Mouse (Mus musculus): ENCODE results near the gene Dhx29. TPM values are rescaled to one million over a fixed set of nuclear protein-coding genes. Genes with fewer than 3 reads are reported as not detected.
A peak's percentile ranks its signal among the peaks of the same experiment; 100 is the strongest.

Gene Dhx29
- total and polyA plus RNA-seq, 3 experiments: 13.0 to 25.1 (median 21.1) TPM

- TF ChIP-seq ZKSCAN1 (IDR thresholded peaks at IDR 0.05; ENCODE audit: borderline replicate concordance, low read depth, low read length): no peak
- no peak for TF ChIP-seq USF2 (conservative IDR thresholded peaks at IDR 0.05; ENCODE audit: low read depth, low read length)
- TF ChIP-seq ETS1 (conservative IDR thresholded peaks at IDR 0.05; ENCODE audit: low read depth, low read length): no peak
- Histone ChIP-seq H3K4me3 (replicated peaks in 1 of 3; ENCODE audit: low read depth in 2 of 3, low read length in 2 of 3, poor library complexity in 1 of 3) (no peak overlapping the region), H3K27me3 (replicated peaks) (no peaks in the 10 kb centered on the region), H3K4me2 (ENCODE audit: insufficient read depth, low read depth, poor library complexity, severe bottlenecking) (no peak overlapping the region), H3K9me3 (replicated peaks; ENCODE audit: low read length) (no peaks in the 10 kb centered on the region), H3K4me1 (ENCODE audit: control insufficient read depth in 1 of 2, insufficient read depth in 2 of 2) (no peaks in the 10 kb centered on the region), H3K36me3 (replicated peaks in 1 of 2; ENCODE audit: control insufficient read depth in 1 of 2, insufficient read depth in 1 of 2, low read length in 1 of 2) (peaks cover 13 to 67% of the 10 kb centered on the region in 2 experiments), H3K9ac (ENCODE audit: insufficient read depth, low read depth) (no peak overlapping the region), H3K27ac (ENCODE audit: insufficient read depth, low read depth) (no peak overlapping the region), H3K79me2 (replicated peaks; ENCODE audit: control insufficient read depth, extremely low read depth, insufficient read depth, poor library complexity, severe bottlenecking) (no peaks in the 10 kb centered on the region)
- no peak for DNase-seq (ENCODE audit: extremely low read depth)
- in situ Hi-C loops (cut with MboI; ENCODE audit: low pct_ligation_motif_present, low pct_unique_long_range_greater_than_20kb, low sequenced_read_pairs) (no loop called here), dilution Hi-C loops (cut with MboI; ENCODE audit: extremely low pct_ligation_motif_present, extremely low pct_unique_long_range_greater_than_20kb, low sequenced_read_pairs) (no loop called here)
These were observed 40.0 kb downstream of the Dhx29 start for GRCm38 (mm10) chr13:112967267-112967666.

GRCm38 (mm10) chr13:112976720-112977119 lies 49.5 kb downstream of the Dhx29 start:
- dilution Hi-C loops (cut with MboI; ENCODE audit: extremely low pct_ligation_motif_present, extremely low pct_unique_long_range_greater_than_20kb, low sequenced_read_pairs) (no loop called here), in situ Hi-C loops (cut with MboI; ENCODE audit: low pct_ligation_motif_present, low pct_unique_long_range_greater_than_20kb, low sequenced_read_pairs) (loop anchor here (5.0 kb wide), 1 partner anchor 34 kb away; no protein-coding TSS in a partner anchor)
- Histone ChIP-seq H3K4me3 (replicated peaks in 1 of 3; ENCODE audit: low read depth in 2 of 3, low read length in 2 of 3, poor library complexity in 1 of 3) (no peak overlapping the region), H3K4me1 (ENCODE audit: control insufficient read depth in 1 of 2, insufficient read depth in 2 of 2) (no peaks in the 10 kb centered on the region), H3K9ac (ENCODE audit: insufficient read depth, low read depth) (no peak overlapping the region), H3K36me3 (replicated peaks in 1 of 2; ENCODE audit: control insufficient read depth in 1 of 2, insufficient read depth in 1 of 2, low read length in 1 of 2) (no peaks in the 10 kb centered on the region), H3K9me3 (replicated peaks; ENCODE audit: low read length) (no peaks in the 10 kb centered on the region), H3K79me2 (replicated peaks; ENCODE audit: control insufficient read depth, extremely low read depth, insufficient read depth, poor library complexity, severe bottlenecking) (no peaks in the 10 kb centered on the region), H3K4me2 (ENCODE audit: insufficient read depth, low read depth, poor library complexity, severe bottlenecking) (0 out of 2 replicates have a peak overlapping the region, but pooled peaks have one; percentile 12), H3K27ac (ENCODE audit: insufficient read depth, low read depth) (no peak overlapping the region), H3K27me3 (replicated peaks) (peaks cover 19% of the 10 kb centered on the region)
- DNase-seq (ENCODE audit: extremely low read depth): no peak
- TF ChIP-seq SMC3 (IDR thresholded peaks at IDR 0.05; ENCODE audit: low read depth, low read length) (no peak), UBTF (IDR thresholded peaks at IDR 0.05; ENCODE audit: low read depth, low read length) (no peak), ZC3H11A (IDR thresholded peaks at IDR 0.05; ENCODE audit: low read depth, low read length) (no peak), NRF1 (IDR thresholded peaks at IDR 0.05; ENCODE audit: low read depth, low read length) (no peak), NELFE (IDR thresholded peaks at IDR 0.05; ENCODE audit: low read depth, low read length) (no peak), ZNF384 (IDR thresholded peaks at IDR 0.05; ENCODE audit: low read depth, low read length) (no peak), E2F4 (IDR thresholded peaks at IDR 0.05; ENCODE audit: insufficient replicate concordance, low read depth, low read length) (no peak), MEF2A (IDR thresholded peaks at IDR 0.05; ENCODE audit: borderline replicate concordance, low read depth, low read length) (no peak), JUND (conservative IDR thresholded peaks at IDR 0.05; ENCODE audit: low read depth, low read length) (no peak), SIN3A (IDR thresholded peaks at IDR 0.05; ENCODE audit: low read length) (no peak), POLR2AphosphoS2 (IDR thresholded peaks at IDR 0.05; ENCODE audit: low read depth, low read length) (no peak), POLR2A (IDR thresholded peaks at IDR 0.05; ENCODE audit: low read depth, low read length) (no peak), KAT2A (IDR thresholded peaks at IDR 0.05; ENCODE audit: insufficient replicate concordance, low read length) (no peak), PAX5 (IDR thresholded peaks at IDR 0.05; ENCODE audit: low read length) (no peak), ETS1 (conservative IDR thresholded peaks at IDR 0.05; ENCODE audit: low read depth, low read length) (no peak), MAFK (IDR thresholded peaks at IDR 0.05; ENCODE audit: insufficient replicate concordance, low read length) (no peak), MXI1 (IDR thresholded peaks at IDR 0.05; ENCODE audit: low read depth, low read length) (no peak)

All from CH12.LX (cell line).